Mouse (Mus musculus) frontal cortex, postnatal 14 days (tissue): ENCODE measurements around the gene Cfap36.

Experiments
- DNase-seq, 2 experiments: peaks; one replicate each; pipeline ENCODE4 v3.0.0; 2022; ENCODE audit warnings: low spot score in 2 of 2

Gene Cfap36

DNA sequence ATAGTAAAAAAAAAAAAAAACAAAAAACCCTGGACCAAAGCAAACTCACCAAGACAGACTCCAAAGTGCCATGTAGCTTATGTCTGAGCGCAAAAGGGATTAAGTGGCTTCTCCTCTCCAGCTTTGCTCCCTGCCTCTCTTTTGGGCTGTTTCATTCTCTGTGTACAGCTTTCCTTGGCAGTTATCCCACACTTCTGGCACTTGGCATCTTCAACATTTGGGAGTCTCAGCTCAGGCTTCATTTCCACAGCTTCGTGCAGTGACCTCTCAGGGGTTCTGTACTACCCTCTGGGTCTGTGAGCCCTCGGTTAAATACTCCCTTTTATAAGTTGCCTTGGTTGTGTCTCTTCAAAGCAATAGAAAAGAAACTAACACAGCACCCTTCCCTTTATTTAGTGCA, 66.6 kb downstream of the Cfap36 start:
- peak; percentile 9 to 10 for DNase-seq

- DNase-seq: no peak
These were observed 67.9 kb downstream of the Cfap36 start for GRCm38 (mm10) chr11:29179319-29179718.

- no peak for DNase-seq
These were observed 73.3 kb downstream of the Cfap36 start for GRCm38 (mm10) chr11:29173706-29174436.

GRCm38 (mm10) chr11:29173125-29173631, 74.0 kb downstream of the Cfap36 start:
- peak; percentile 41 to 44 for DNase-seq

DNA sequence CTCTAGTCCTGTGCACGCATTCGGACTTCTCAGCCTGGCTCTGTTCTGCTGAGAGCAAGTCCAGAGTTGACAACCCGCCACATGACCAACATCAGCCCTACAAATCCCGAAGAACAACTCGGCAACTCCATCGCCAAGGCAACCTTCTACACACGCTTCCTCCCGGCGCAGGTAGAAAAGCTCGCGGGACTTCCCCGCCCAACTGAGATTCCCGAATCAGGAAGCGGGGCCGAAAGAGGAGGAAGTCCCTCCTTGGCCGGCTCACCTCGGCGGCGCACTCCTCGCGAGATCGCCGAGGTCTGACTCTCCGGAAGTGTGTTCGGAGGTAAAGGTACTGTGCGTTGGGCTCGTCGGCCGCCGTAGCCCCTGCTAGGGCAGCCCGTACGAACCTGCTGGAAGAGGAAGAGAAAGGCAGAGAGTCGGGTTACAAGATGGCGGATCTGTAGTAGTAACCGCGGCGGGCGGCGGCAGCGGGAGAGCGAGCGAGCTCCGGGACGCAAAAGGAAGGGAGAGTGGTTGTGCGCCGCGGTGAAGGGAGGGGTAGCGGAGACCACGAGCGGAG, 74.6 kb downstream of the Cfap36 start, which contains the start of gene Ppp4r3b:
TSS of gene Ppp4r3b (plus strand) at position 328 of the 562 bp plus-strand sequence.
- peak; percentile 95 to 99 for DNase-seq

GRCm38 (mm10) chr11:29171959-29172391, 75.2 kb downstream of the Cfap36 start:
- DNase-seq: peak; percentile 47 to 56
